Mouse (Mus musculus) bone marrow, adult 2 months (tissue): Measurements from ENCODE around the gene Adamts15. TPM values are rescaled to one million over a fixed set of nuclear protein-coding genes. Genes with fewer than 3 reads are reported as not detected.

Experiments
- H3K27ac ChIP-seq: fragments of 200-500 bp; 2 replicates; pipeline ENCODE4 v1.5.1; 2012; ENCODE audit warnings: low read depth, mild to moderate bottlenecking, control low read depth, inconsistent platforms, low read length; ENCODE audit not compliant: control insufficient read depth, poor library complexity, insufficient read depth
- H3K4me1 ChIP-seq: fragments of 200-500 bp; 2 replicates; pipeline ENCODE4 v1.6.1; 2011; ENCODE audit warnings: low read length; ENCODE audit not compliant: control insufficient read depth, insufficient read depth
- H3K4me3 ChIP-seq: fragments of 200-500 bp; replicated peaks from 2 replicates; pipeline ENCODE3; 2011; ENCODE audit warnings: mild to moderate bottlenecking, low read depth, low read length, control low read depth; ENCODE audit not compliant: control insufficient read depth
- CTCF ChIP-seq: fragments of 200-500 bp; IDR thresholded peaks from 2 replicates; pipeline ENCODE4 v1.5.1; 2011; ENCODE audit warnings: low read length, control low read depth; ENCODE audit not compliant: control insufficient read depth, insufficient read depth
- POLR2A ChIP-seq: fragments of 200-500 bp; IDR thresholded peaks from 2 replicates; pipeline ENCODE4 v1.6.1; 2011; ENCODE audit warnings: low read depth, mild to moderate bottlenecking, control low read depth, low read length, borderline replicate concordance; ENCODE audit not compliant: control insufficient read depth
- WGBS: fragments of 180-500 bp; shearing (Covaris S2); methylation state at CpG from one replicate; pipeline ENCODE4 v1.1.7; 2018; 5-methylcytosine and 5-hydroxymethylcytosine counted together
- polyA plus RNA-seq: library from polyadenylated mRNA; stranded (reverse); fragments of >200 nt; gene quantifications from 2 replicates; pipeline ENCODE4 v1.2.4, GENCODE M21; 2011; ENCODE audit warnings: low replicate concordance; ENCODE audit not compliant: missing spikeins, insufficient read depth, insufficient read length

The Adamts15 gene
- polyA plus RNA-seq, 1 experiment, result 0.77 TPM

GRCm38 (mm10) chr9:30907677-30908295 lies 14.5 kb downstream of the Adamts15 start:
- Histone ChIP-seq H3K4me1 (no peaks in the 10 kb centered on the region), H3K4me3 (no peak overlapping the region), H3K27ac (no peak overlapping the region)
- no peak for TF ChIP-seq CTCF
- 59% methylated on average over 5 of the region's 5 CpGs for WGBS

GRCm38 (mm10) chr9:30906426-30906825 lies 15.8 kb downstream of the Adamts15 start:
- no peaks in the 10 kb centered on the region for H3K4me1 ChIP-seq
- no peak overlapping the region for H3K27ac ChIP-seq
- 59% methylated on average over 4 of the region's 4 CpGs for WGBS
- H3K4me3 ChIP-seq, result no peak overlapping the region
- no peak for TF ChIP-seq POLR2A
- TF ChIP-seq CTCF, result no peak

- H3K4me1 ChIP-seq, result no peaks in the 10 kb centered on the region
- H3K27ac ChIP-seq, result no peak overlapping the region
- H3K4me3 ChIP-seq, result no peak overlapping the region
- WGBS, result 85% methylated on average over 10 of the region's 10 CpGs
- TF ChIP-seq POLR2A (no peak), CTCF (no peak)
Measured at GRCm38 (mm10) chr9:30905861-30906260, 16.4 kb downstream of the Adamts15 start.

- TF ChIP-seq POLR2A, result no peak
- no peak for TF ChIP-seq CTCF
- no peak overlapping the region for H3K27ac ChIP-seq
- WGBS, result 86% methylated on average over 5 of the region's 5 CpGs
- H3K4me3 ChIP-seq, result no peak overlapping the region
- no peaks in the 10 kb centered on the region for H3K4me1 ChIP-seq
Measured at GRCm38 (mm10) chr9:30903266-30903665, 19.0 kb downstream of the Adamts15 start.

- H3K4me3 ChIP-seq, result no peak overlapping the region
- H3K27ac ChIP-seq, result no peak overlapping the region
- 85% methylated on average over 7 of the region's 7 CpGs for WGBS
- TF ChIP-seq POLR2A (no peak), CTCF (no peak)
- H3K4me1 ChIP-seq, result no peaks in the 10 kb centered on the region
Measured at GRCm38 (mm10) chr9:30902641-30903040, 19.6 kb downstream of the Adamts15 start.

- TF ChIP-seq CTCF (no peak), POLR2A (no peak)
- Histone ChIP-seq H3K4me1 (no peaks in the 10 kb centered on the region), H3K27ac (no peak overlapping the region), H3K4me3 (no peak overlapping the region)
- WGBS, result 88% methylated on average over 19 of the region's 19 CpGs
Measured at GRCm38 (mm10) chr9:30902152-30902551, 20.1 kb downstream of the Adamts15 start.

GRCm38 (mm10) chr9:30897169-30897568 lies 25.1 kb downstream of the Adamts15 start:
- Histone ChIP-seq H3K4me3 (no peak overlapping the region), H3K27ac (no peak overlapping the region), H3K4me1 (no peaks in the 10 kb centered on the region)
- WGBS, result 74% methylated on average over 2 of the region's 2 CpGs
- TF ChIP-seq CTCF, result no peak
- no peak for TF ChIP-seq POLR2A

GRCm38 (mm10) chr9:30896752-30897151 lies 25.5 kb downstream of the Adamts15 start:
- WGBS, result 76% methylated on average over 5 of the region's 5 CpGs
- H3K27ac ChIP-seq, result no peak overlapping the region
- TF ChIP-seq CTCF, result no peak
- no peak for TF ChIP-seq POLR2A
- no peaks in the 10 kb centered on the region for H3K4me1 ChIP-seq
- H3K4me3 ChIP-seq, result no peak overlapping the region

GRCm38 (mm10) chr9:30895618-30896017 lies 26.6 kb downstream of the Adamts15 start:
- TF ChIP-seq POLR2A (no peak), CTCF (no peak)
- H3K4me3 ChIP-seq, result no peak overlapping the region
- WGBS, result 76% methylated on average over 3 of the region's 3 CpGs

More at GRCm38 (mm10) chr9:30895618-30896017, 26.6 kb downstream of the Adamts15 start:
- no peak overlapping the region for H3K27ac ChIP-seq
- H3K4me1 ChIP-seq, result no peaks in the 10 kb centered on the region
